21 mouse cellular contexts compared by ENCODE assay signal in genomic region chr19:29360251-29360650, GRCm38 (mm10). TPM values are rescaled to one million over a fixed set of nuclear protein-coding genes. Genes with fewer than 3 reads are reported as not detected.
DNase-seq lines count a peak whose midpoint lies in the region; ATAC-seq and TF ChIP-seq lines count a peak whose summit lies in the region.
"Had no signal": no experiment of that assay in that cellular context is flagged by ENCODE, and none has a peak within 500 bp of the region (broad histone marks: within the 10 kb centered on the region; RNA-seq: fewer than 3 reads in every experiment).

No protein-coding gene starts in this region.

- no peak for DNase-seq in embryonic facial prominence, embryonic 10.5 days (ENCODE audit: low spot score)
- DNase-seq in hindbrain, embryonic 14.5 days (ENCODE audit: low spot score): no peak
- peak; percentile 89 for DNase-seq in 416B (ENCODE audit: low read depth)
- no peak for DNase-seq in kidney, adult 11 months
- DNase-seq in retina, postnatal 1 day: no peak
- DNase-seq: adrenal gland, postnatal 10 days; cerebellum, adult 18-20 months; cerebellum, postnatal 36 days; gastrocnemius, postnatal 25 days; heart, postnatal 4 days; kidney, adult 2 months; kidney, postnatal 25 days; right cerebral cortex, postnatal 25 days had no signal

- no peak for TF ChIP-seq CTCF in intestine, postnatal 0 days (IDR thresholded peaks at IDR 0.05; ENCODE audit: low read depth)

- WGBS in embryonic facial prominence, embryonic 13.5 days: 83% methylated on average over 5 of the region's 5 CpGs
- 85% methylated on average over 5 of the region's 5 CpGs for WGBS in embryonic facial prominence, embryonic 10.5 days
- 81% methylated on average over 5 of the region's 5 CpGs for WGBS in hindbrain, embryonic 14.5 days
- 80% methylated on average over 5 of the region's 5 CpGs for WGBS in hindbrain, embryonic 12.5 days
- WGBS in intestine, postnatal 0 days: 45% methylated on average over 5 of the region's 5 CpGs

- peaks cover 20% of the 10 kb centered on the region for H3K4me1 ChIP-seq in embryonic facial prominence, embryonic 13.5 days
- peaks cover 16% of the 10 kb centered on the region for H3K4me1 ChIP-seq in embryonic facial prominence, embryonic 10.5 days
- peaks cover 19% of the 10 kb centered on the region for H3K4me1 ChIP-seq in hindbrain, embryonic 14.5 days (replicated peaks; ENCODE audit: control insufficient read depth, insufficient read depth, low read length)
- H3K4me1 ChIP-seq in hindbrain, embryonic 12.5 days: peaks cover 15% of the 10 kb centered on the region
- H3K4me1 ChIP-seq in intestine, postnatal 0 days (replicated peaks; ENCODE audit: control insufficient read depth, insufficient read depth, low read length): no peaks in the 10 kb centered on the region

- H3K27me3 ChIP-seq in embryonic facial prominence, embryonic 13.5 days: no peaks in the 10 kb centered on the region
- peaks cover 12% of the 10 kb centered on the region for H3K27me3 ChIP-seq in embryonic facial prominence, embryonic 10.5 days (replicated peaks; ENCODE audit: low read depth, poor library complexity, severe bottlenecking)
- H3K27me3 ChIP-seq in hindbrain, embryonic 14.5 days (ENCODE audit: control insufficient read depth, insufficient read depth, low read length): no peaks in the 10 kb centered on the region
- H3K27me3 ChIP-seq in hindbrain, embryonic 12.5 days: peaks cover 5% of the 10 kb centered on the region; the same call in 1 of the 2 replicates
- no peaks in the 10 kb centered on the region for H3K27me3 ChIP-seq in intestine, postnatal 0 days (replicated peaks; ENCODE audit: control insufficient read depth, insufficient read depth, low read length)
- H3K27me3 ChIP-seq: neural tube, embryonic 12.5 days had no signal

- no peaks in the 10 kb centered on the region for H3K9me3 ChIP-seq in embryonic facial prominence, embryonic 13.5 days
- no peaks in the 10 kb centered on the region for H3K9me3 ChIP-seq in embryonic facial prominence, embryonic 10.5 days
- H3K9me3 ChIP-seq in hindbrain, embryonic 14.5 days (ENCODE audit: control insufficient read depth, low read length): no peaks in the 10 kb centered on the region
- H3K9me3 ChIP-seq in hindbrain, embryonic 12.5 days (replicated peaks): no peaks in the 10 kb centered on the region
- H3K9me3 ChIP-seq in intestine, postnatal 0 days (ENCODE audit: control insufficient read depth): no peaks in the 10 kb centered on the region
- H3K9me3 ChIP-seq: heart, embryonic 10.5 days; limb, embryonic 13.5 days; neural tube, embryonic 12.5 days had no signal

- H3K4me2 ChIP-seq in embryonic facial prominence, embryonic 13.5 days: 0 out of 2 replicates have a peak overlapping the region, but pooled peaks have one; percentile 79
- H3K4me2 ChIP-seq in hindbrain, embryonic 14.5 days (replicated peaks): peak overlapping the region; percentile 76; the same call in 1 of the 2 replicates
- H3K4me2 ChIP-seq in hindbrain, embryonic 12.5 days (replicated peaks): no peak overlapping the region
- H3K4me2 ChIP-seq in intestine, postnatal 0 days (replicated peaks; ENCODE audit: low read depth): peak overlapping the region; percentile 94

- H3K4me3 ChIP-seq in embryonic facial prominence, embryonic 13.5 days: no peak overlapping the region
- no peak overlapping the region for H3K4me3 ChIP-seq in embryonic facial prominence, embryonic 10.5 days
- no peak overlapping the region for H3K4me3 ChIP-seq in hindbrain, embryonic 14.5 days (replicated peaks; ENCODE audit: low read length)
- H3K4me3 ChIP-seq in hindbrain, embryonic 12.5 days: no peak overlapping the region
- H3K4me3 ChIP-seq in intestine, postnatal 0 days (ENCODE audit: low read depth, low read length): no peak overlapping the region
- H3K4me3 ChIP-seq: heart, embryonic 10.5 days had no signal

- no peak overlapping the region for H3K27ac ChIP-seq in embryonic facial prominence, embryonic 13.5 days
- no peak overlapping the region for H3K27ac ChIP-seq in embryonic facial prominence, embryonic 10.5 days (replicated peaks)
- no peak overlapping the region for H3K27ac ChIP-seq in hindbrain, embryonic 14.5 days
- H3K27ac ChIP-seq in hindbrain, embryonic 12.5 days: no peak overlapping the region
- no peak overlapping the region for H3K27ac ChIP-seq in intestine, postnatal 0 days (ENCODE audit: low read depth, low read length)
- H3K27ac ChIP-seq: heart, embryonic 10.5 days; limb, embryonic 13.5 days; neural tube, embryonic 12.5 days had no signal

- H3K36me3 ChIP-seq in embryonic facial prominence, embryonic 13.5 days: peaks cover 14% of the 10 kb centered on the region; the same call in 1 of the 2 replicates
- H3K36me3 ChIP-seq in embryonic facial prominence, embryonic 10.5 days (replicated peaks): no peaks in the 10 kb centered on the region
- peaks cover 22% of the 10 kb centered on the region for H3K36me3 ChIP-seq in hindbrain, embryonic 14.5 days (replicated peaks; ENCODE audit: control insufficient read depth, insufficient read depth)
- H3K36me3 ChIP-seq in hindbrain, embryonic 12.5 days: peaks cover 4% of the 10 kb centered on the region; the same call in 1 of the 2 replicates
- H3K36me3 ChIP-seq in intestine, postnatal 0 days (ENCODE audit: control insufficient read depth, insufficient read depth): peaks cover 19% of the 10 kb centered on the region
- H3K36me3 ChIP-seq: heart, embryonic 10.5 days had no signal

- H3K9ac ChIP-seq in embryonic facial prominence, embryonic 13.5 days: no peak overlapping the region
- no peak overlapping the region for H3K9ac ChIP-seq in hindbrain, embryonic 14.5 days
- H3K9ac ChIP-seq in hindbrain, embryonic 12.5 days: no peak overlapping the region
- H3K9ac ChIP-seq in intestine, postnatal 0 days (ENCODE audit: low read depth, low read length): no peak overlapping the region
- H3K9ac ChIP-seq: limb, embryonic 13.5 days; neural tube, embryonic 12.5 days had no signal

- no peak for ATAC-seq in embryonic facial prominence, embryonic 13.5 days (ENCODE audit: insufficient number of reproducible peaks, insufficient read depth, low FRiP score, low TSS enrichment, low read depth)
- no peak for ATAC-seq in hindbrain, embryonic 14.5 days (ENCODE audit: low FRiP score)
- no peak for ATAC-seq in hindbrain, embryonic 12.5 days (ENCODE audit: low FRiP score)
- no peak for ATAC-seq in intestine, postnatal 0 days

RNA-seq across cellular contexts. Expression of gene Plgrkt, which starts 6.9 kb away (rescaled TPM):
- 92.6 and 97.6 TPM in 2 replicates for polyA plus RNA-seq in embryonic facial prominence, embryonic 13.5 days (2015; fragmentation: Nextera tagmentation; extraction: Ambion mirVana)
- polyA plus RNA-seq in embryonic facial prominence, embryonic 10.5 days (2016; fragmentation: Nextera tagmentation; extraction: Ambion mirVana): 34.7 and 35.3 TPM in 2 replicates
- polyA plus RNA-seq in hindbrain, embryonic 14.5 days (2014; fragmentation: Nextera tagmentation; extraction: Ambion mirVana): 78.1 and 81.6 TPM in 2 replicates
- 79.4 and 88.9 TPM in 2 replicates for polyA plus RNA-seq in hindbrain, embryonic 12.5 days (2016; fragmentation: Nextera tagmentation; extraction: Ambion mirVana)
- 147 TPM in 2 replicates for polyA plus RNA-seq in intestine, postnatal 0 days (2015; fragmentation: Nextera tagmentation; extraction: Ambion mirVana)

RNA-seq across cellular contexts. Expression of gene Cd274, which starts 7.0 kb away (rescaled TPM):
- polyA plus RNA-seq in embryonic facial prominence, embryonic 13.5 days (2015; fragmentation: Nextera tagmentation; extraction: Ambion mirVana): 0.34 and 0.37 TPM in 2 replicates
- 0.11 and 0.18 TPM in 2 replicates for polyA plus RNA-seq in embryonic facial prominence, embryonic 10.5 days (2016; fragmentation: Nextera tagmentation; extraction: Ambion mirVana)
- 0.48 and 0.77 TPM in 2 replicates for polyA plus RNA-seq in hindbrain, embryonic 14.5 days (2014; fragmentation: Nextera tagmentation; extraction: Ambion mirVana)
- polyA plus RNA-seq in hindbrain, embryonic 12.5 days (2016; fragmentation: Nextera tagmentation; extraction: Ambion mirVana): 0.44 and 0.50 TPM in 2 replicates
- polyA plus RNA-seq in intestine, postnatal 0 days (2015; fragmentation: Nextera tagmentation; extraction: Ambion mirVana): 0.30 TPM in 2 replicates

RNA-seq across cellular contexts. Expression of gene Rln1, which starts 25.8 kb away (rescaled TPM):
- polyA plus RNA-seq in embryonic facial prominence, embryonic 13.5 days (2015; fragmentation: Nextera tagmentation; extraction: Ambion mirVana): not detected in 2 replicates
- 0.21 and 0.70 TPM in 2 replicates for polyA plus RNA-seq in embryonic facial prominence, embryonic 10.5 days (2016; fragmentation: Nextera tagmentation; extraction: Ambion mirVana)
- polyA plus RNA-seq in hindbrain, embryonic 14.5 days (2014; fragmentation: Nextera tagmentation; extraction: Ambion mirVana): 3.2 and 4.4 TPM in 2 replicates
- 1.1 and 1.3 TPM in 2 replicates for polyA plus RNA-seq in hindbrain, embryonic 12.5 days (2016; fragmentation: Nextera tagmentation; extraction: Ambion mirVana)
- polyA plus RNA-seq in intestine, postnatal 0 days (2015; fragmentation: Nextera tagmentation; extraction: Ambion mirVana): not detected in 2 replicates
- polyA plus RNA-seq: limb, embryonic 13.5 days had no signal

RNA-seq across cellular contexts. Expression of gene Insl6, which starts 35.1 kb away (rescaled TPM):
- 6.6 and 7.9 TPM in 2 replicates for polyA plus RNA-seq in embryonic facial prominence, embryonic 13.5 days (2015; fragmentation: Nextera tagmentation; extraction: Ambion mirVana)
- polyA plus RNA-seq in embryonic facial prominence, embryonic 10.5 days (2016; fragmentation: Nextera tagmentation; extraction: Ambion mirVana): 6.0 and 7.0 TPM in 2 replicates
- polyA plus RNA-seq in hindbrain, embryonic 14.5 days (2014; fragmentation: Nextera tagmentation; extraction: Ambion mirVana): 1.7 and 1.8 TPM in 2 replicates
- polyA plus RNA-seq in hindbrain, embryonic 12.5 days (2016; fragmentation: Nextera tagmentation; extraction: Ambion mirVana): 5.3 and 6.8 TPM in 2 replicates
- 48.4 and 50.0 TPM in 2 replicates for polyA plus RNA-seq in intestine, postnatal 0 days (2015; fragmentation: Nextera tagmentation; extraction: Ambion mirVana)

RNA-seq across cellular contexts. Expression of gene Pdcd1lg2, which starts 50.5 kb away (rescaled TPM):
- not detected in 2 replicates for polyA plus RNA-seq in embryonic facial prominence, embryonic 13.5 days (2015; fragmentation: Nextera tagmentation; extraction: Ambion mirVana)
- polyA plus RNA-seq in embryonic facial prominence, embryonic 10.5 days (2016; fragmentation: Nextera tagmentation; extraction: Ambion mirVana): not detected in 2 replicates
- polyA plus RNA-seq in hindbrain, embryonic 14.5 days (2014; fragmentation: Nextera tagmentation; extraction: Ambion mirVana): 0.15 TPM in 1 of 2 replicates, not detected in the other
- polyA plus RNA-seq in hindbrain, embryonic 12.5 days (2016; fragmentation: Nextera tagmentation; extraction: Ambion mirVana): not detected in 2 replicates
- 0.17 TPM in 1 of 2 replicates, not detected in the other for polyA plus RNA-seq in intestine, postnatal 0 days (2015; fragmentation: Nextera tagmentation; extraction: Ambion mirVana)
- polyA plus RNA-seq: embryonic facial prominence, embryonic 11.5 days; heart, embryonic 10.5 days; limb, embryonic 13.5 days; lung, embryonic 16.5 days; neural tube, embryonic 12.5 days had no signal
